Mouse (Mus musculus): ENCODE measurements around the gene Gm973.

Gene Gm973

GRCm38 (mm10) chr1:59492432-59492831 is 23.6 kb upstream of the Gm973 start:
- no peak for DNase-seq (ENCODE audit: low spot score in 2 of 2)

DNA sequence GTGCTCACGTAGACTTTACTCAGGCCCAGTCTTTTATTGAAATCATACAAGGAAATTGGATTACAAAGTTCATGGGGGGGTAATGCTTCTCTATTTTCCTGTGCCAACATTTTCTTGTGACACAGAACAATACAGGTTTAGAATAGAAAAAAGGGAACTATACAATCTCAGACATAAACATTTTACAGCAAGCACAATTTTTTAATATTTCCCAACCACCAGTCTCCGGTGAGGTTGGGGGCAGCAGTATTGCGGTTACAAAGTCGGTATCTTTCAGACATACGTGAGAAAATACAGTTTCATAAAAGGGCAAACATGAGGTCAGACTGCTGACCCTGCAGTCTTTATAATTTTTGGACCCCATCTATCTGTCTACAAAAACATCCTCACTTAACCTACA is 20.1 kb upstream of the Gm973 start:
- no peak for DNase-seq (ENCODE audit: low spot score in 2 of 2)

DNA sequence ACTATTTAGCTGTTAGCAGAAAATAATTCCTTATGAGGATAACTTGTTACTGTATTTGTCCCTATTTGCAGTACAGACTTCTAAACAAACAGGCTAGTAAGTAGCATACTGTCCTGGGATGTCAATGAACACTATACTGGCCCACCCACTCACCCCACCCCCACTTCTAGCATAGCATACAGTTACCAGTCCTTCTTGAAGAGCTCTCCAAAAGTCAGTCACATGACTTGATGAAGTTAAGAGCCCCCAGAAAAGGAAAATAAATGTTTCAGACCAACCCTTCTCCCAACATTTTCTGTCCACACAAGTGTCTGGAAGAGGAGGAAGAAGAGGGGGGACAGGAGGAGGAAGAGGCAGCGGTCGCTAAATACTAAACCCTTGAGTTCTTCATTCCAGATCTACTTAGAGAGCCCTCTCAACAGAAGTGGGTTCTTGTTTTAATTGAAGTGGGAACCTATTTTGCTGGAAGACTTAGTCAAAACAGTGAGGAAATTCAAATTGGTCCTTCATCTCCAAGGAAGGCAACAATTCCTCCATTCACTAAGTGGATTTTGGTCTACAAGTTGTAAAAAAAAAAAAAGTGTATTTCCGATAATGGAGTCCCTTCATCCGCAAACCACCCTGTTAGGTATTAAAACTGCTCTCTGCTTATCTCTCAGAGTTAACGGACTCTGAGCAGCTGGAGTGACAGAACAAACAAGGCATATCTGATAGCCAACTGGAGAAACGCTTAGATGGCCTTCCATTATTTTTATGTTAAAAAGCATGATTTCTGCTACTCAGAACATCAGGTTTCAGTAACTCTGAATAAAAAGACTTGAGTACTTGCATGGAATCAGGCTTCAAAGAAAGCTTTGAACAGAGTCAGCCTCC is 18.1 kb upstream of the Gm973 start:
- no peak for DNase-seq (ENCODE audit: low spot score in 2 of 2)

GRCm38 (mm10) chr1:59499327-59499726 is 16.7 kb upstream of the Gm973 start:
- no peak for DNase-seq (ENCODE audit: low spot score in 2 of 2)

- DNase-seq (ENCODE audit: low spot score in 2 of 2), result no peak
These were observed 13.7 kb upstream of the Gm973 start for GRCm38 (mm10) chr1:59502355-59502754.

- no peak for DNase-seq (ENCODE audit: low spot score in 2 of 2)
These were observed 12.3 kb upstream of the Gm973 start for GRCm38 (mm10) chr1:59503659-59504301.

DNA sequence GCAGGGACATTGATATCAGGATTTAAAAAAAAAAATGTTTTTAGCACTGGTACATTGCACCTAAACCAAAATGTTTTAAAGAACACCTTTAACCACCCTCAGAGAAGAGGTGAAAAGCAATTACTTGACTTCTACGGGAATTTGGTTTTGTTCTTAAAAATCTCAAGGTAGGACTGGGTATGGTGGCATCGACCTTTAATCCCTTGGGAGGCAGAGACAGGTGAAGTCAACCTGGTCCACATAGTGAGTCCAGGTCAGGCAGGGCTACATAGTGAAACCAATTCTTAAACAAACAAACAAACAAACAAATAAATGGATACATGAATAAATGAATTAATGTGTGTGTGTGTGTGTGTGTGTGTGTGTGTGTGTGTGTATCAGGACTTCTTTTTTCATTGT is 11.8 kb upstream of the Gm973 start:
- no peak for DNase-seq (ENCODE audit: low spot score in 2 of 2)

- peak in 1 of 2 experiments; percentile 10 for DNase-seq (ENCODE audit: low spot score in 2 of 2)
These were observed 7.5 kb upstream of the Gm973 start for GRCm38 (mm10) chr1:59508463-59509139.

GRCm38 (mm10) chr1:59511566-59512270 is 4.3 kb upstream of the Gm973 start:
- DNase-seq (ENCODE audit: low spot score in 2 of 2), result no peak

GRCm38 (mm10) chr1:59520226-59520837 is 4.3 kb downstream of the Gm973 start:
- peak in 1 of 2 experiments; percentile 15 for DNase-seq (ENCODE audit: low spot score in 2 of 2)

- no peak for DNase-seq (ENCODE audit: low spot score in 2 of 2)
These were observed 6.4 kb downstream of the Gm973 start for GRCm38 (mm10) chr1:59522456-59522855.

GRCm38 (mm10) chr1:59523378-59523958 is 7.4 kb downstream of the Gm973 start:
- no peak for DNase-seq (ENCODE audit: low spot score in 2 of 2)

GRCm38 (mm10) chr1:59524071-59524470 is 8.0 kb downstream of the Gm973 start:
- no peak for DNase-seq (ENCODE audit: low spot score in 2 of 2)

DNA sequence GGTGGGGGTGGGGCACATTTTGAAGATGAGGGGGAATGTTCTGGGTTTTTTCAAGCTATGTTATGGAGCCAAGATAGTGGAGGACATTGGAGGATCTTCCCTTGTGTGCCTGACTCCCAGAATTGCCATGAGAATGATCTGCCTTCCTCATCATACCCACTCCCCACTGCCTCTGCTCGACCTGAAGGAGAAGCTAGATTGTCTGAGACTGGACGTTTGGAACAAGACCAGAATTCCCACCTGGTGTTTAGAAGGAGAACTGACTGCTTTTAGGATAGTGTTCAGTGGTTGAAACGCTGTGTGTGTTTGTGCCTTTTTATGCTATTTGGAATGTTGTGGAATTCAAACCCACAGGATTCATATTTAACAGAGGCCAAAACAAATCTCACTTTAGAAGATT is 8.7 kb downstream of the Gm973 start:
- no peak for DNase-seq (ENCODE audit: low spot score in 2 of 2)

DNA sequence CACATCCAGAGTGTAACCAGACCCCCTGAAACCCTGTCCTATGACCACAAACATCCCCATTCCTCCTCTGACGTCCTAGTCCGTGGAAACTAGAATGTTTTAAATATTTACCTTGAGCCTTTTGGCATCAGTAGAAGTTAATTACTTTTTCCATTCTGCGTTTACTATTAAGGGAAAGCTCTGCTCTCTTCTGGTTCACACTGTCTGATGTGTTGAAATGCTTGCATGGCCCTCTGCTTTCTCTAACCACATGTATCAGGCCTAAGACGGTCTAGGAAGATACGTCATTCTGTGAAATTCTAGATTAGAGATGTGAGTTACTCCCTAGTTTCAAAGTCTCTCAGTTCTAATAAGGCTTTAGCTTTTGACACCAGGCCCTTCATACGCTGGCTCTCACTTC is 11.2 kb downstream of the Gm973 start:
- no peak for DNase-seq (ENCODE audit: low spot score in 2 of 2)

GRCm38 (mm10) chr1:59534976-59535810 is 19.1 kb downstream of the Gm973 start:
- DNase-seq (ENCODE audit: low spot score in 2 of 2), result no peak

- no peak for DNase-seq (ENCODE audit: low spot score in 2 of 2)
These were observed 22.3 kb downstream of the Gm973 start for GRCm38 (mm10) chr1:59538381-59538780.

- DNase-seq (ENCODE audit: low spot score in 2 of 2), result no peak
These were observed 24.6 kb downstream of the Gm973 start for GRCm38 (mm10) chr1:59540537-59541148.

GRCm38 (mm10) chr1:59541271-59542020 is 25.4 kb downstream of the Gm973 start:
- no peak for DNase-seq (ENCODE audit: low spot score in 2 of 2)
